Mouse (Mus musculus) forebrain, embryonic 13.5 days (tissue): ENCODE data around the gene Xrcc5. TPM values are rescaled to one million over a fixed set of nuclear protein-coding genes. Genes with fewer than 3 reads are reported as not detected.

Experiments used
- ATAC-seq: fragments of 200-750 bp; cut with Nextera tagmentation; 2 replicates; pipeline ENCODE4 v1.8.0; 2017
- H3K27ac ChIP-seq: fragments of 300-500 bp; sonication (generic); 2 replicates; pipeline ENCODE4 v1.5.1; 2015; ENCODE audit warnings: inconsistent platforms, mild to moderate bottlenecking, moderate library complexity
- H3K27me3 ChIP-seq: fragments of 300-500 bp; sonication (generic); 2 replicates; pipeline ENCODE4 v1.6.1; 2015; ENCODE audit warnings: mild to moderate bottlenecking, inconsistent platforms
- H3K36me3 ChIP-seq: fragments of 300-500 bp; sonication (generic); 2 replicates; pipeline ENCODE4 v1.6.1; 2015; ENCODE audit warnings: mild to moderate bottlenecking, inconsistent platforms; ENCODE audit not compliant: poor library complexity, severe bottlenecking
- H3K4me1 ChIP-seq: fragments of 300-500 bp; sonication (generic); 2 replicates; pipeline ENCODE4 v1.6.1; 2015; ENCODE audit warnings: inconsistent platforms
- H3K4me2 ChIP-seq: fragments of 300-500 bp; sonication (generic); 2 replicates; pipeline ENCODE4 v1.6.1; 2015; ENCODE audit warnings: inconsistent platforms, mild to moderate bottlenecking, moderate library complexity
- H3K4me3 ChIP-seq: fragments of 300-500 bp; sonication (generic); 2 replicates; pipeline ENCODE4 v1.5.1; 2015; ENCODE audit warnings: mild to moderate bottlenecking, inconsistent platforms
- H3K9ac ChIP-seq: fragments of 300-500 bp; sonication (generic); 2 replicates; pipeline ENCODE4 v1.6.1; 2015; ENCODE audit warnings: mild to moderate bottlenecking, inconsistent platforms
- H3K9me3 ChIP-seq: fragments of 300-500 bp; sonication (generic); replicated peaks from 2 replicates; pipeline ENCODE4 v1.6.1; 2016; ENCODE audit warnings: inconsistent platforms
- WGBS: fragments of 180-500 bp; shearing (Covaris S2); methylation state at CpG from one replicate; pipeline ENCODE4 v1.1.7; 2015; 5-methylcytosine and 5-hydroxymethylcytosine counted together
- polyA plus RNA-seq: library from polyadenylated mRNA; unstranded; fragments of >200 nt; fragmentation: Nextera tagmentation; extraction: Ambion mirVana; gene quantifications from 2 replicates; pipeline ENCODE4 v1.2.1, GENCODE M21; 2015

The Xrcc5 gene
- polyA plus RNA-seq: 38.5 and 40.0 TPM in 2 replicates

DNA sequence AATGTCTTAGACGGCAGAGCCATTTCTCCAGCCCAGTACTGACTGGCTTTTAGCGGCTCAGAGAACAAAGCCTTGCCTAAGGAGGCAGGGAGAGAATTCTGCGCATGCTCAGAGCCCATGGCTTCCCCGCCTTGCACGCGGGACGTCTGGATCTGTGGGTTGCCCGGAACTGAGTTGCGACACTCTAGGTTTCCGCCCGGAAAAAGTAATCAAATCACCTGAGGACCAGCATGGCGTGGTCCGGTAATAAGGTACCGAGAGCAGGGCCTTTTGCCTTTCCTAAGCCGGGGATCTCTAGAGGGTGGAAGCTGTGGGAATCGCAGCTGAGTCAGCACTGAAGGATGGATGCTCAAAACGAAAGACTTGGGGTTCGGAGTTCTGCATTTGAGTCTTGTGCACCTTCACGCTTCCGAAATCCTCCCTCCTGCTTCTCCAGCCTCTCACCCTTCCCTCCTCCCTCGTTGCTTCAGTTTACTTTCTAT lies at the start of gene Xrcc5:
Gene Xrcc5, plus strand, starts transcription at position 105 of the 482 bp plus-strand sequence.
- Histone ChIP-seq H3K4me3 (peak within 1 kb of the TSS; percentile 59), H3K9ac (peak within 1 kb of the TSS; percentile 84), H3K27ac (peak within 1 kb of the TSS; percentile 88), H3K9me3 (no peaks in the 10 kb centered on the region), H3K36me3 (peaks cover 12% of the 10 kb centered on the region), H3K4me2 (peak within 1 kb of the TSS; percentile 65), H3K4me1 (peaks cover 21% of the 10 kb centered on the region), H3K27me3 (no peaks in the 10 kb centered on the region)
- under 1% methylated on average over 21 of the region's 21 CpGs for WGBS
- ATAC-seq: peak; percentile 99

DNA sequence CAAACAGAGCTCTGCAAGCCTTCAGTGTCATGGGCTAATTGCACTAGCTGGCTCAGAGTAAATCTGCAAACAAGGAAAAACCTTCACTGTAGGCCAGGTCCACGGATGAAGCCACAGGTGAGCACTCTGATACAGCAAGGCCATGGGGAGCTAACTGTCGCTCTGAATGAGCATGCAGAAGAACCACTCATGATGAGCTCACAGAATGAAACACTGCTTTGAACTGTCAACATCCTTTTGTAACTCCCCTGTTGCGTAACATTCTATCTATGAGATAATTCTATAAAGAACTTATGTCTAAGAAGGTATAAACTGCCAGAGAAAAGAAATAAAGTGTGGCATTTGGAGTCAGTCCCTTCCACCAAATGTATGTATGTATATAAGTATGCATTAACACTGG lies 44.1 kb upstream of the Xrcc5 start:
- no peak overlapping the region for H3K27ac ChIP-seq
- no peak overlapping the region for H3K4me3 ChIP-seq
- no peaks in the 10 kb centered on the region for H3K9me3 ChIP-seq
- no peak for ATAC-seq
- H3K4me1 ChIP-seq: peaks cover 6% of the 10 kb centered on the region; the same call in 1 of the 2 replicates
- H3K27me3 ChIP-seq: no peaks in the 10 kb centered on the region
- 93% methylated on average over 3 of the region's 3 CpGs for WGBS
- no peak overlapping the region for H3K9ac ChIP-seq
- H3K36me3 ChIP-seq: peaks cover 10% of the 10 kb centered on the region; the same call in 1 of the 2 replicates
- H3K4me2 ChIP-seq: no peak overlapping the region

DNA sequence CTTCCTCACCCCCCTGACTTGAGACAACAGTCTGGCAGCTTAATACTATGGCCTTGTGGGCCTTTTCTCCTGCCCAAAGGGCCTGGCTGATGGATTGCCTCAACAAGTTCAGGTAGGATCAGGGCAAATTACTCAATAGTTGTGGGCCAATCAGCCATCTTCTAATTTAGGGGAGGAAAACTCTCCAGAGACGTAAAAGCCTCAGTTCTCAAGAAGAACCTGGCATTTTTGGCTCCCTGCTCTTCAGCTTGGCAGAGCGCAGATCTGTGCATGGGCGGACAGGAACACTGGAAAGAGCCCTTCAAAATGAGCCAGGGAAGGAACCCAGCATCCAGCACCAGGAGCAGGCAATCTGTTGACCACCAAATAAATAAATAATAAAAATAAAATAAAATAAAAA lies 29.1 kb upstream of the Xrcc5 start:
- no peaks in the 10 kb centered on the region for H3K9me3 ChIP-seq
- H3K27me3 ChIP-seq: no peaks in the 10 kb centered on the region
- 0 out of 2 replicates have a peak, but pooled peaks cover 5% of the 10 kb centered on the region for H3K4me1 ChIP-seq
- H3K9ac ChIP-seq: no peak overlapping the region
- no peak overlapping the region for H3K27ac ChIP-seq
- no peak overlapping the region for H3K4me3 ChIP-seq
- WGBS: 90% methylated on average over 3 of the region's 3 CpGs
- peaks cover 7% of the 10 kb centered on the region; the same call in 1 of the 2 replicates for H3K36me3 ChIP-seq
- ATAC-seq: no peak
- no peak overlapping the region for H3K4me2 ChIP-seq

DNA sequence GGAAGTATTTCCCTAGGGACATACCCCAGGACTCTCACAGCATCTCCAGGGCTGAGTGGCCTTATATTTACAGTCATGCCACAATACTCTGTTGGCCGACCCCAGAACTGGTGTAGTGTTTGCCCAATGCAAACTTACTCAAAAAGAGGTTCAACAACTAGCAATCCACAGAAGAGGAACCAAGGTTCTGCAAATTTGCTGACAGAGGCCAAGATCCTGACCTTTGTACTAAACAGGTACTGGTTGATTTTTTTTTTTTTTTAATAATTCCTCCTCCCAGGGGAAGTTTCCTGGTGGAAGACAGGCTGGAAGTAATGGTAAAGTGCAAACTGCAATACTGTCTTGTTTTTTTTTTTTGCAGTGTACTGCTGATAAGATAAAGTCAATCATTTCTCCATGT lies 24.6 kb upstream of the Xrcc5 start:
- Histone ChIP-seq H3K4me3 (no peak overlapping the region), H3K9me3 (no peaks in the 10 kb centered on the region), H3K4me1 (peaks cover 31% of the 10 kb centered on the region), H3K27me3 (no peaks in the 10 kb centered on the region), H3K4me2 (no peak overlapping the region), H3K9ac (no peak overlapping the region), H3K36me3 (no peaks in the 10 kb centered on the region), H3K27ac (no peak overlapping the region)
- WGBS: 88% methylated on average over 1 of the region's 1 CpGs
- no peak for ATAC-seq

DNA sequence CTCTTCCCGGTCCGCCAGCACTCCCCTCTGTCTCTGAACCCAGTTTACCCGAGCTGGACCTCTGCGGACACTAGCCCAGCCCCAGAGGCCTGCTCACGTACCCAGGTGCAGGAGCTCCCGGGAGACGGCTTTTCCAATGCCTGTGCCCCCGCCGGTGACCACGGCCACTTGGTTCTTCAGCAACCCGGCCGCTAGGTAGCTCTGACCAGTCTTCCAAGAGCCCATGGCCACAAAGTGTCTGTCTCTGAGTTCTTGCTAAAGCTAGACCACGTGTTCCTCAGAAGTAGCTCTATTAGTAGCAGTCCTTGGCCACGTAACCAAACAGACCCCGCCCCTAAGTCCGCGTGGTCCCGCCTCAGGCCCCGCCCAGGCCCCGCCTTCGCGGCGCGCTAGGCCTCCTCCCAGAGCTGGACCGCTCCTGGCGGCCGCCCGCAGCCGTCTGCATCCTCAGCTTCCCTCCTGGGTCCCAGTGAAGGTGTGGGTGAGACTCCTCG lies 23.2 kb upstream of the Xrcc5 start, which contains the start of the genes Pecr and Tmem169:
Gene Pecr, minus strand, starts transcription at position 323 of the 494 bp plus-strand sequence.
Gene Tmem169, plus strand, starts transcription at position 378 of the 494 bp plus-strand sequence.
- no peaks in the 10 kb centered on the region for H3K36me3 ChIP-seq
- ATAC-seq: peak; percentile 98
- under 1% methylated on average over 30 of the region's 30 CpGs for WGBS
- no peaks in the 10 kb centered on the region for H3K27me3 ChIP-seq
- H3K27ac ChIP-seq: peak within 1 kb of the TSS; percentile 79
- peaks cover 32% of the 10 kb centered on the region for H3K4me1 ChIP-seq
- peak within 1 kb of the TSS; percentile 77 for H3K9ac ChIP-seq
- H3K4me2 ChIP-seq: peak within 1 kb of the TSS; percentile 84
- H3K4me3 ChIP-seq: peak within 1 kb of the TSS; percentile 48
- no peaks in the 10 kb centered on the region for H3K9me3 ChIP-seq

DNA sequence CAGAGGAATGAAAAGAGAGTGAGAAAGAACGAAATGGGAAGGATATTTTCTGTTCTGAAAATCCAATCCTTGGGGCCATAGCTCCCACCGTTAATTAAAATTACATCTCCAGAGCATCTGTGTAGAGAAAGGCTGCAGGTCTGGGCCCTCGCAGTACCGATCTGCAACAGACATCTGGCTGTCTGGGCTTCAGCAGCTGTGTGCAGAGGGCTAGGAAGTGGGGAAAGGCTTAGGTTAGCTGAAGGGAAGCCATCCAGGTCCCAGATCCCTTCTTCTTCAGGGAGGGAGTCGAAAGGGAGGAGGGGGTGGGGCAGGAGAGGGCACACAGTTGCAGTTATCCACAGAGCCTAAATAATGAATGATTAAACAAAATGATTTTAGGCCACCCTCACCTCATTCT lies 22.7 kb upstream of the Xrcc5 start:
- no peaks in the 10 kb centered on the region for H3K9me3 ChIP-seq
- 6% methylated on average over 5 of the region's 5 CpGs for WGBS
- H3K36me3 ChIP-seq: 0 out of 2 replicates have a peak, but pooled peaks cover 4% of the 10 kb centered on the region
- peak overlapping the region; percentile 79 for H3K27ac ChIP-seq
- peak overlapping the region; percentile 84 for H3K4me2 ChIP-seq
- H3K4me3 ChIP-seq: peak overlapping the region; percentile 48
- peak; percentile 66 for ATAC-seq
- H3K27me3 ChIP-seq: no peaks in the 10 kb centered on the region
- H3K4me1 ChIP-seq: peaks cover 32% of the 10 kb centered on the region
- H3K9ac ChIP-seq: peak overlapping the region; percentile 77

DNA sequence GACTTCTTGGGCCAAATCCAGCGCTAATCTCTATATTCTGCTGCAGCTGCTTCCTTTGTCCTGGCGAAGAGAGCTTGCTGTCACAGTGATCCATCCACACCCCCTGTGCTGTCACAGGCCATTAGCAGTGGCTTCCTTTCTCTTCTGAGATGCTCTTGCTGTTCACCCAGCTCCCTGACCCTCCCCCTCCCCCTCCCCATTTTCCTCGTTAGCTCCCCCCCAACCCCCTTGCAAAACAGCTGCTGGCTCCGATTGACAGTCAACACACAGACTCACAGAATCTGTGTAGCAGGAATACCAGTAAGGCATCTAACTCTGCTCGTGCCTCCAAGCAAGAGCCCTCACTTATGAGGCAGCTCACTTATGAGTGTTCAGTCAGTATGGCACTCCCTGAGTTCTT lies 20.3 kb upstream of the Xrcc5 start:
- Histone ChIP-seq H3K27ac (peak overlapping the region; percentile 88), H3K4me2 (peak overlapping the region; percentile 84), H3K36me3 (0 out of 2 replicates have a peak, but pooled peaks cover 4% of the 10 kb centered on the region), H3K9me3 (no peaks in the 10 kb centered on the region), H3K27me3 (no peaks in the 10 kb centered on the region), H3K4me3 (no peak overlapping the region), H3K9ac (peak overlapping the region; percentile 48), H3K4me1 (peaks cover 31% of the 10 kb centered on the region)
- 9% methylated on average over 5 of the region's 5 CpGs for WGBS
- peak; percentile 65 for ATAC-seq

DNA sequence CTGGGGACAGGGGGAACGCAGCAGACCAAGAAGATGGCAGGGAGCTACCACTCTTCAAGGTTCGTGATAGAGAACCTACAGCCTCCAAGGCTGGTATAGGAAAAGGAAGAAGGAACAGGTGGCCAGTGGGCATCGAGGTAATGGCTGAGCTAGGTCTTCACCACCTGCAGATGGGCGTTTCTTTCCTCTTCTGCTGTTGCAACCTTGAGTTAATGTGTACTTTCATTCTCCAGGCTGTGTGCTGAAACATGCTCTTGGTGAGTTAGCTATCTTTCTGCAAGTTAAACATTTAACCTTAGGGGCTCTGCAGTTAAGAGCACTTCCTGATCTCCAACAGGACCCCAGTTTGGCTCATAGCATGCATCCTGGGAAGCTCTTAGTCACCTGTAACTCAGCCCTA lies 19.3 kb upstream of the Xrcc5 start:
- no peak overlapping the region for H3K9ac ChIP-seq
- H3K27ac ChIP-seq: peak overlapping the region; percentile 88
- no peak for ATAC-seq
- H3K27me3 ChIP-seq: no peaks in the 10 kb centered on the region
- WGBS: 93% methylated on average over 4 of the region's 4 CpGs
- peaks cover 28% of the 10 kb centered on the region for H3K4me1 ChIP-seq
- H3K4me2 ChIP-seq: peak overlapping the region; percentile 84; the same call in 1 of the 2 replicates
- H3K36me3 ChIP-seq: 0 out of 2 replicates have a peak, but pooled peaks cover 4% of the 10 kb centered on the region
- no peak overlapping the region for H3K4me3 ChIP-seq
- H3K9me3 ChIP-seq: no peaks in the 10 kb centered on the region

DNA sequence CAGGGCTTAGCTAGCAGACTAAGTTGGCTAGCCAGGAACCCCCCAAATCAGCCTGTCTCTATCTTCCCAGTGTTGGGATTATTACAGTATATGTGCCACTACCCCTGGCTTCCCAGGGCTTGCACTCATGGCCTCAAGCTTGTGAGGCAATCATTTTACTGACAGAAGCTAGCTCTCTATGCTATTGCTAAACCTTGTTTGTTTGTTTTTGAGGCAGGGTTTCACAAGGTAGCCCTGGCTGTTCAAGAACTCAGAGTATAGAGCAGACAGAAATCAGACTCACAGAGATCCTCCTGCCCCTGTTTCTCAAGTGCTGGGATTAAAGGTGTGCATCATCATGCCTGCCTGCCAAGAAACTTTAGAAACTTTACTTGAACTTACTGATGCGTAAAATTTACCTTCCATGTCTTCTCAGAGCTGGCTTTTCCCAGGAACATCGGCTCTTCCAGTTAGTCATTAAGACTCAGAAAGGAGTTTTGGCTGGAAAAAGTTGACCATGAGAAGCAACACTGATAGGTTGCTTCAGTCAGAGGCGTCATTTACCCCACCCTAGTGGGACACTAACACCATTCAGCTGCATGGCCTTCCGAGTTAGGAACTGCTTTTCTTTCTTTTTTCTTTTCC lies 18.6 kb upstream of the Xrcc5 start:
- H3K9ac ChIP-seq: no peak overlapping the region
- H3K27ac ChIP-seq: no peak overlapping the region
- WGBS: 85% methylated on average over 4 of the region's 4 CpGs
- 0 out of 2 replicates have a peak, but pooled peaks cover 4% of the 10 kb centered on the region for H3K36me3 ChIP-seq
- H3K4me2 ChIP-seq: no peak overlapping the region
- H3K9me3 ChIP-seq: no peaks in the 10 kb centered on the region
- no peak overlapping the region for H3K4me3 ChIP-seq
- no peak for ATAC-seq
- no peaks in the 10 kb centered on the region for H3K27me3 ChIP-seq
- H3K4me1 ChIP-seq: peaks cover 26% of the 10 kb centered on the region

DNA sequence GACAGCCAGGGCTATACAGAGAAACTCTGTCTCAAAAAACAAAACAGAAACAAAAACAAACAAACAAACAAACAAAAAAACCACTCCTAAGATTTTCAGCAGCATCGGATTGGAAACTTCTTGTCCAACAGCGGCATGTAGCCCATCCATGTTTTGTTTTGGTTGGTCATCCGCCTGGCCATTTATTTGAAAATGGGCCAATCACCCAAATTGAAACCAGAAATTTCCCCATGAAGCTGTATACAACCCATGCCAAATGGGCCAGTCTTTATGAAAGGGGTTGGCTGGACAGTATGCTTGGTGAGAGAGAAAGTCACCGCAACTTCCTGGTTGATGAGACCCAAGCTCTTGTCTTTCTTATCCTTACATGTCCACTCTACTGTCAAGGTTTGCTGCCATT lies 16.3 kb upstream of the Xrcc5 start:
- peaks cover 17% of the 10 kb centered on the region for H3K4me1 ChIP-seq
- H3K36me3 ChIP-seq: peaks cover 4% of the 10 kb centered on the region; the same call in 1 of the 2 replicates
- ATAC-seq: no peak
- H3K4me3 ChIP-seq: no peak overlapping the region
- H3K27me3 ChIP-seq: no peaks in the 10 kb centered on the region
- no peaks in the 10 kb centered on the region for H3K9me3 ChIP-seq
- H3K4me2 ChIP-seq: no peak overlapping the region
- no peak overlapping the region for H3K9ac ChIP-seq
- no peak overlapping the region for H3K27ac ChIP-seq
- 95% methylated on average over 4 of the region's 4 CpGs for WGBS

DNA sequence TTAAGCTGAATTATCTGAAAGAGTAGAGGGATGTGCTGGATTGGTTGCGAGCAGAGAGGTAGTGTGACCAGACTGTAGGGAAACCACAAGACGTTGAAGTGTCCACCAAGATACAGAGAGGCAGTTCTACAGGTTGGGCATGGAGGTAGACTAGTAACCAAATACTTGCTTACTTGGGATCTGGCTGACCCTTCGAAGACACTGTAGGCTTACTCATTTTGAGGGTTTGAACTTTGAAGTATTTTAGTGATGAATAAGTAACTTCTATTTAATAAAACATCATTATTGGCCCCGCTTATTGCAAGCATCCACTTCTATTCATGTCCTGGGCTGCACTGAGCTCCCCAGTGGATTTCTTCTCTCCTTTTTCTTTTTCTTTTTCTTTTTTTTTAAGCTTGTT lies 15.8 kb upstream of the Xrcc5 start:
- WGBS: 92% methylated on average over 4 of the region's 4 CpGs
- ATAC-seq: no peak

DNA sequence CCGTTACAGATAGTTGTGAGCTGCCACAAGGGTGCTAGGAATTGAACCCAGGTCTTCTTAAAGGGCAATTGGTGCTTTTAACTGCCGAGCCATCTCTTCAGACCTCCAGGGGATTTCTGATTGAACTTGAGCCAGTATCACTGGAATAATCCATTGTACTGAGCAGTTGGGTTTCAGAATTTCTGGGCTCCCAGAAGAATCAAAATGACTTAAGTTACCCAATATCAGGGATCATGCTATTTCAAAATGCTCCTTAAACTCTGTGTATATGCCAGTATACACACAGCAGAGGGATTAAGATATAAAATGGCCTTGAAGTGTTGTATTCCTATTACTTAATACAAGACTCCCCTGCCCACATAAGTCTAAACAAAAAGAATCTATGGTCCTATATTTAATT lies 15.3 kb upstream of the Xrcc5 start:
- no peak for ATAC-seq
- WGBS: 90% methylated on average over 2 of the region's 2 CpGs

More for the DNA sequence above, 15.8 kb upstream of the Xrcc5 start:
- H3K27me3 ChIP-seq: no peaks in the 10 kb centered on the region
- no peak overlapping the region for H3K4me3 ChIP-seq
- no peak overlapping the region for H3K27ac ChIP-seq
- peaks cover 4% of the 10 kb centered on the region; the same call in 1 of the 2 replicates for H3K36me3 ChIP-seq
- H3K9ac ChIP-seq: no peak overlapping the region
- no peaks in the 10 kb centered on the region for H3K9me3 ChIP-seq
- H3K4me1 ChIP-seq: peaks cover 13% of the 10 kb centered on the region
- H3K4me2 ChIP-seq: no peak overlapping the region

More for the DNA sequence above, 15.3 kb upstream of the Xrcc5 start:
- H3K27ac ChIP-seq: no peak overlapping the region
- no peak overlapping the region for H3K4me2 ChIP-seq
- peaks cover 4% of the 10 kb centered on the region; the same call in 1 of the 2 replicates for H3K36me3 ChIP-seq
- H3K27me3 ChIP-seq: no peaks in the 10 kb centered on the region
- H3K4me3 ChIP-seq: no peak overlapping the region
- H3K9ac ChIP-seq: no peak overlapping the region
- H3K4me1 ChIP-seq: peaks cover 8% of the 10 kb centered on the region
- H3K9me3 ChIP-seq: no peaks in the 10 kb centered on the region
